Mouse (Mus musculus): ENCODE results near the gene Bbx.

GRCm38 (mm10) chr16:50306727-50307126, 125.5 kb downstream of the Bbx start:
- TF ChIP-seq POLR2A (IDR thresholded peaks at IDR 0.05; ENCODE audit: borderline replicate concordance, control insufficient read depth, low read depth, low read length) (no peak), CTCF (IDR thresholded peaks at IDR 0.05; ENCODE audit: control insufficient read depth, insufficient read depth, low read length) (no peak)
